ENCODE assay signal across 21 mouse cellular contexts in genomic region chr5:139805924-139806323, GRCm38 (mm10). TPM values are rescaled to one million over a fixed set of nuclear protein-coding genes. Genes with fewer than 3 reads are reported as not detected.
A peak's percentile ranks its signal among the peaks of the same experiment; 100 is the strongest.
DNase-seq lines count a peak whose midpoint lies in the region; ATAC-seq and TF ChIP-seq lines count a peak whose summit lies in the region.
"Had no signal": no experiment of that assay in that cellular context is flagged by ENCODE, and none has a peak within 500 bp of the region (broad histone marks: within the 10 kb centered on the region; RNA-seq: fewer than 3 reads in every experiment).

No protein-coding gene starts in this region.

- 92% methylated on average over 8 of the region's 8 CpGs for WGBS in hindbrain, embryonic 10.5 days
- WGBS in hindbrain, embryonic 14.5 days, result 93% methylated on average over 8 of the region's 8 CpGs
- WGBS in bone marrow, adult 2 months, result 94% methylated on average over 8 of the region's 8 CpGs
- 85% methylated on average over 8 of the region's 8 CpGs for WGBS in liver, embryonic 13.5 days (ENCODE audit: insufficient replicate concordance)
- 93% methylated on average over 8 of the region's 8 CpGs for WGBS in neural tube, embryonic 15.5 days

- H3K27me3 ChIP-seq in hindbrain, embryonic 10.5 days (ENCODE audit: insufficient read depth, poor library complexity, severe bottlenecking), result peaks cover 6% of the 10 kb centered on the region
- H3K27me3 ChIP-seq in hindbrain, embryonic 14.5 days (ENCODE audit: control insufficient read depth, insufficient read depth, low read length), result no peaks in the 10 kb centered on the region
- H3K27me3 ChIP-seq in liver, embryonic 13.5 days, result no peaks in the 10 kb centered on the region
- H3K27me3 ChIP-seq in neural tube, embryonic 15.5 days (replicated peaks), result no peaks in the 10 kb centered on the region
- H3K27me3 ChIP-seq: neural tube, embryonic 13.5 days had no signal

- peak overlapping the region; percentile 53; the same call in 1 of the 2 replicates for H3K27ac ChIP-seq in hindbrain, embryonic 10.5 days
- H3K27ac ChIP-seq in hindbrain, embryonic 14.5 days, result no peak overlapping the region
- peak overlapping the region; percentile 93 for H3K27ac ChIP-seq in bone marrow, adult 2 months (ENCODE audit: control insufficient read depth, insufficient read depth, low read depth, low read length, poor library complexity)
- peak overlapping the region; percentile 100 for H3K27ac ChIP-seq in liver, embryonic 13.5 days
- no peak overlapping the region for H3K27ac ChIP-seq in neural tube, embryonic 15.5 days (replicated peaks)
- H3K27ac ChIP-seq: hindbrain, embryonic 12.5 days; left cerebral cortex, adult 2 months; neural tube, embryonic 13.5 days; stomach, postnatal 0 days had no signal

- ATAC-seq in hindbrain, embryonic 14.5 days (ENCODE audit: low FRiP score), result no peak
- ATAC-seq in liver, embryonic 13.5 days (ENCODE audit: low read depth), result peak; percentile 9
- ATAC-seq in neural tube, embryonic 15.5 days (ENCODE audit: low FRiP score), result no peak

- no peaks in the 10 kb centered on the region for H3K9me3 ChIP-seq in hindbrain, embryonic 10.5 days
- no peaks in the 10 kb centered on the region for H3K9me3 ChIP-seq in hindbrain, embryonic 14.5 days (ENCODE audit: control insufficient read depth, low read length)
- H3K9me3 ChIP-seq in liver, embryonic 13.5 days (replicated peaks), result peaks cover 13% of the 10 kb centered on the region; the same call in 1 of the 2 replicates
- H3K9me3 ChIP-seq in neural tube, embryonic 15.5 days (replicated peaks), result no peaks in the 10 kb centered on the region
- H3K9me3 ChIP-seq: hindbrain, embryonic 12.5 days; neural tube, embryonic 13.5 days had no signal

- no peak for TF ChIP-seq POLR2A in bone marrow, adult 2 months (IDR thresholded peaks at IDR 0.05; ENCODE audit: borderline replicate concordance, control insufficient read depth, low read depth, low read length)

- TF ChIP-seq CTCF in bone marrow, adult 2 months (IDR thresholded peaks at IDR 0.05; ENCODE audit: control insufficient read depth, insufficient read depth, low read length), result peak; percentile 20; the same call in 1 of the 2 replicates

- H3K9ac ChIP-seq in hindbrain, embryonic 14.5 days, result no peak overlapping the region
- peak overlapping the region; percentile 79 for H3K9ac ChIP-seq in liver, embryonic 13.5 days
- no peak overlapping the region for H3K9ac ChIP-seq in neural tube, embryonic 15.5 days (replicated peaks)
- H3K9ac ChIP-seq: hindbrain, embryonic 12.5 days; lung, embryonic 14.5 days; neural tube, embryonic 13.5 days had no signal

- no peak for DNase-seq in hindbrain, embryonic 10.5 days (ENCODE audit: low spot score)
- DNase-seq in hindbrain, embryonic 14.5 days (ENCODE audit: low spot score), result no peak
- DNase-seq in c-Kit-positive CD71-positive TER-119-positive erythroid progenitor cells, embryonic 14.5 days (ENCODE audit: low spot score), result peak; percentile 71
- peak; percentile 67 for DNase-seq in liver, embryonic 13.5 days
- DNase-seq in cerebellum, postnatal 10 days, result no peak
- DNase-seq: cerebellum, postnatal 36 days; gastrocnemius, postnatal 10 days; kidney, adult 18-20 months; kidney, postnatal 14 days; lung, embryonic 14.5 days; lung, postnatal 4 days; retina, postnatal 1 day; thymus, postnatal 25 days had no signal

- no peak overlapping the region for H3K4me2 ChIP-seq in hindbrain, embryonic 14.5 days (replicated peaks)
- peak overlapping the region; percentile 71 for H3K4me2 ChIP-seq in liver, embryonic 13.5 days
- H3K4me2 ChIP-seq in neural tube, embryonic 15.5 days, result no peak overlapping the region
- H3K4me2 ChIP-seq: hindbrain, embryonic 12.5 days; lung, embryonic 14.5 days; midbrain, embryonic 11.5 days; neural tube, embryonic 13.5 days had no signal

- peaks cover 15% of the 10 kb centered on the region for H3K4me1 ChIP-seq in hindbrain, embryonic 10.5 days (replicated peaks)
- no peaks in the 10 kb centered on the region for H3K4me1 ChIP-seq in hindbrain, embryonic 14.5 days (replicated peaks; ENCODE audit: control insufficient read depth, insufficient read depth, low read length)
- H3K4me1 ChIP-seq in bone marrow, adult 2 months (ENCODE audit: control insufficient read depth, insufficient read depth, low read length), result peaks cover 2% of the 10 kb centered on the region
- H3K4me1 ChIP-seq in liver, embryonic 13.5 days (replicated peaks), result peaks cover 72% of the 10 kb centered on the region
- peaks cover 7% of the 10 kb centered on the region for H3K4me1 ChIP-seq in neural tube, embryonic 15.5 days

- no peak overlapping the region for H3K4me3 ChIP-seq in hindbrain, embryonic 10.5 days
- no peak overlapping the region for H3K4me3 ChIP-seq in hindbrain, embryonic 14.5 days (replicated peaks; ENCODE audit: low read length)
- no peak overlapping the region for H3K4me3 ChIP-seq in bone marrow, adult 2 months (replicated peaks; ENCODE audit: control insufficient read depth, low read depth, low read length)
- 0 out of 2 replicates have a peak overlapping the region, but pooled peaks have one; percentile 9 for H3K4me3 ChIP-seq in liver, embryonic 13.5 days (replicated peaks)
- no peak overlapping the region for H3K4me3 ChIP-seq in neural tube, embryonic 15.5 days (replicated peaks)
- H3K4me3 ChIP-seq: hindbrain, embryonic 12.5 days; left cerebral cortex, adult 2 months; neural tube, embryonic 13.5 days had no signal

- peaks cover 9% of the 10 kb centered on the region for H3K36me3 ChIP-seq in hindbrain, embryonic 10.5 days
- peaks cover 14% of the 10 kb centered on the region for H3K36me3 ChIP-seq in hindbrain, embryonic 14.5 days (replicated peaks; ENCODE audit: control insufficient read depth, insufficient read depth)
- peaks cover 43% of the 10 kb centered on the region for H3K36me3 ChIP-seq in liver, embryonic 13.5 days
- peaks cover 3% of the 10 kb centered on the region for H3K36me3 ChIP-seq in neural tube, embryonic 15.5 days

RNA-seq across cellular contexts. Expression of gene Tmem184a, which starts 13.8 kb away (rescaled TPM):
- 1.5 and 1.8 TPM in 2 replicates for polyA plus RNA-seq in hindbrain, embryonic 10.5 days (2016; fragmentation: Nextera tagmentation; extraction: Ambion mirVana)
- 0.08 TPM in 1 of 2 replicates, not detected in the other for polyA plus RNA-seq in hindbrain, embryonic 14.5 days (2014; fragmentation: Nextera tagmentation; extraction: Ambion mirVana)
- not detected in 2 replicates for polyA plus RNA-seq in bone marrow, adult 2 months (2011; ENCODE audit: insufficient read depth, insufficient read length, low replicate concordance, missing spikeins)
- 0.68 and 0.89 TPM in 2 replicates for polyA plus RNA-seq in liver, embryonic 13.5 days (2015; fragmentation: Nextera tagmentation; extraction: Ambion mirVana)
- 0.20 and 1.7 TPM in 2 replicates for polyA plus RNA-seq in neural tube, embryonic 15.5 days (2015; fragmentation: Nextera tagmentation; extraction: Ambion mirVana)

RNA-seq across cellular contexts. Expression of gene Mafk, which starts 14.6 kb away (rescaled TPM):
- polyA plus RNA-seq in hindbrain, embryonic 10.5 days (2016; fragmentation: Nextera tagmentation; extraction: Ambion mirVana), result 9.9 and 10.1 TPM in 2 replicates
- polyA plus RNA-seq in hindbrain, embryonic 14.5 days (2014; fragmentation: Nextera tagmentation; extraction: Ambion mirVana), result 7.1 and 7.8 TPM in 2 replicates
- 37.3 and 53.2 TPM in 2 replicates for polyA plus RNA-seq in bone marrow, adult 2 months (2011; ENCODE audit: insufficient read depth, insufficient read length, low replicate concordance, missing spikeins)
- 41.6 and 44.9 TPM in 2 replicates for polyA plus RNA-seq in liver, embryonic 13.5 days (2015; fragmentation: Nextera tagmentation; extraction: Ambion mirVana)
- 10.8 and 14.2 TPM in 2 replicates for polyA plus RNA-seq in neural tube, embryonic 15.5 days (2015; fragmentation: Nextera tagmentation; extraction: Ambion mirVana)

RNA-seq across cellular contexts. Expression of gene Gm26938, which starts 20.3 kb away (rescaled TPM):
- polyA plus RNA-seq in hindbrain, embryonic 10.5 days (2016; fragmentation: Nextera tagmentation; extraction: Ambion mirVana), result not detected in 2 replicates
- polyA plus RNA-seq in hindbrain, embryonic 14.5 days (2014; fragmentation: Nextera tagmentation; extraction: Ambion mirVana), result 0.29 and 0.31 TPM in 2 replicates
- not detected in 2 replicates for polyA plus RNA-seq in bone marrow, adult 2 months (2011; ENCODE audit: insufficient read depth, insufficient read length, low replicate concordance, missing spikeins)
- polyA plus RNA-seq in liver, embryonic 13.5 days (2015; fragmentation: Nextera tagmentation; extraction: Ambion mirVana), result not detected in 2 replicates
- not detected in 2 replicates for polyA plus RNA-seq in neural tube, embryonic 15.5 days (2015; fragmentation: Nextera tagmentation; extraction: Ambion mirVana)
- polyA plus RNA-seq: hindbrain, embryonic 12.5 days; limb, embryonic 11.5 days; lung, embryonic 14.5 days; midbrain, embryonic 11.5 days; neural tube, embryonic 13.5 days; stomach, postnatal 0 days had no signal

RNA-seq across cellular contexts. Expression of gene Psmg3, which starts 20.8 kb away (rescaled TPM):
- polyA plus RNA-seq in hindbrain, embryonic 10.5 days (2016; fragmentation: Nextera tagmentation; extraction: Ambion mirVana), result 97.5 and 97.7 TPM in 2 replicates
- 63.6 and 67.5 TPM in 2 replicates for polyA plus RNA-seq in hindbrain, embryonic 14.5 days (2014; fragmentation: Nextera tagmentation; extraction: Ambion mirVana)
- polyA plus RNA-seq in bone marrow, adult 2 months (2011; ENCODE audit: insufficient read depth, insufficient read length, low replicate concordance, missing spikeins), result 35.8 and 48.1 TPM in 2 replicates
- polyA plus RNA-seq in liver, embryonic 13.5 days (2015; fragmentation: Nextera tagmentation; extraction: Ambion mirVana), result 68.7 and 70.5 TPM in 2 replicates
- 72.1 and 76.3 TPM in 2 replicates for polyA plus RNA-seq in neural tube, embryonic 15.5 days (2015; fragmentation: Nextera tagmentation; extraction: Ambion mirVana)

RNA-seq across cellular contexts. Expression of gene Ints1, which starts 30.4 kb away (rescaled TPM):
- 34.8 and 39.0 TPM in 2 replicates for polyA plus RNA-seq in hindbrain, embryonic 10.5 days (2016; fragmentation: Nextera tagmentation; extraction: Ambion mirVana)
- 37.2 and 37.6 TPM in 2 replicates for polyA plus RNA-seq in hindbrain, embryonic 14.5 days (2014; fragmentation: Nextera tagmentation; extraction: Ambion mirVana)
- polyA plus RNA-seq in bone marrow, adult 2 months (2011; ENCODE audit: insufficient read depth, insufficient read length, low replicate concordance, missing spikeins), result 63.3 and 108 TPM in 2 replicates
- 12.7 and 13.8 TPM in 2 replicates for polyA plus RNA-seq in liver, embryonic 13.5 days (2015; fragmentation: Nextera tagmentation; extraction: Ambion mirVana)
- 25.6 and 29.0 TPM in 2 replicates for polyA plus RNA-seq in neural tube, embryonic 15.5 days (2015; fragmentation: Nextera tagmentation; extraction: Ambion mirVana)

Comparison
In these comparisons a context has a peak if more than half of its experiments do, and no peak if none do; other contexts are left out.
1. H3K27ac ChIP-seq: peak in hindbrain, embryonic 10.5 days (single experiment), bone marrow, adult 2 months (single experiment) and liver, embryonic 13.5 days (single experiment); none in hindbrain, embryonic 14.5 days (single experiment) and neural tube, embryonic 15.5 days (single experiment).
2. DNase-seq: peak in c-Kit-positive CD71-positive TER-119-positive erythroid progenitor cells, embryonic 14.5 days (single experiment) and liver, embryonic 13.5 days (single experiment); none in hindbrain, embryonic 10.5 days (single experiment), hindbrain, embryonic 14.5 days (single experiment) and cerebellum, postnatal 10 days (0 of 2).